Mouse (Mus musculus) neural tube, embryonic 11.5 days (tissue): ENCODE measurements around the gene Hmg20b. TPM values are rescaled to one million over a fixed set of nuclear protein-coding genes. Genes with fewer than 3 reads are reported as not detected.

Source experiments
- ATAC-seq: fragments of 200-750 bp; cut with Nextera tagmentation; 2 replicates; pipeline ENCODE4 v1.8.0; 2017; ENCODE audit warnings: moderate number of reproducible peaks, mild to moderate bottlenecking, moderate TSS enrichment, moderate library complexity; ENCODE audit not compliant: insufficient read depth, low FRiP score, low TSS enrichment
- DNase-seq: peaks from one replicate; pipeline ENCODE4 v3.0.0-alpha.2; 2015; ENCODE audit warnings: low spot score
- H3K27ac ChIP-seq: fragments of 300-500 bp; sonication (generic); 2 replicates; pipeline ENCODE4 v1.5.1; 2014; ENCODE audit warnings: low read depth, mild to moderate bottlenecking, low read length
- H3K27me3 ChIP-seq: fragments of 300-500 bp; sonication (generic); 2 replicates; pipeline ENCODE4 v1.6.1; 2014; ENCODE audit warnings: mild to moderate bottlenecking, low read length, mixed read lengths; ENCODE audit not compliant: control insufficient read depth, insufficient read depth
- H3K36me3 ChIP-seq: fragments of 300-500 bp; sonication (generic); 2 replicates; pipeline ENCODE4 v1.6.1; 2014; ENCODE audit warnings: mild to moderate bottlenecking, low read length, moderate library complexity, mixed read lengths; ENCODE audit not compliant: control insufficient read depth, insufficient read depth
- H3K4me1 ChIP-seq: fragments of 300-500 bp; sonication (generic); 2 replicates; pipeline ENCODE4 v1.6.1; 2014; ENCODE audit warnings: low read length, mixed read lengths; ENCODE audit not compliant: control insufficient read depth, insufficient read depth
- H3K4me2 ChIP-seq: fragments of 300-500 bp; sonication (generic); 2 replicates; pipeline ENCODE4 v1.6.1; 2014; ENCODE audit warnings: low read depth, mild to moderate bottlenecking, moderate library complexity
- H3K4me3 ChIP-seq: fragments of 300-500 bp; sonication (generic); 2 replicates; pipeline ENCODE4 v1.5.1; 2014; ENCODE audit warnings: low read depth, low read length
- H3K9ac ChIP-seq: fragments of 300-500 bp; sonication (generic); 2 replicates; pipeline ENCODE4 v1.6.1; 2014; ENCODE audit warnings: mild to moderate bottlenecking, low read length
- H3K9me3 ChIP-seq: fragments of 300-500 bp; sonication (generic); 2 replicates; pipeline ENCODE4 v1.6.1; 2016; ENCODE audit warnings: low read length; ENCODE audit not compliant: control insufficient read depth
- WGBS: fragments of 180-500 bp; shearing (Covaris S2); extraction: QIAGEN DNeasy Blood & Tissue Kit; methylation state at CpG from one replicate; pipeline ENCODE4 v1.1.7; 2014; 5-methylcytosine and 5-hydroxymethylcytosine counted together
- polyA plus RNA-seq: library from polyadenylated mRNA; unstranded; fragments of >200 nt; fragmentation: Nextera tagmentation; extraction: Ambion mirVana; gene quantifications from 2 replicates; pipeline ENCODE4 v1.2.1, GENCODE M21; 2014

Hmg20b gene
- polyA plus RNA-seq, 1 experiment from 2014 or later = 104 TPM

DNA sequence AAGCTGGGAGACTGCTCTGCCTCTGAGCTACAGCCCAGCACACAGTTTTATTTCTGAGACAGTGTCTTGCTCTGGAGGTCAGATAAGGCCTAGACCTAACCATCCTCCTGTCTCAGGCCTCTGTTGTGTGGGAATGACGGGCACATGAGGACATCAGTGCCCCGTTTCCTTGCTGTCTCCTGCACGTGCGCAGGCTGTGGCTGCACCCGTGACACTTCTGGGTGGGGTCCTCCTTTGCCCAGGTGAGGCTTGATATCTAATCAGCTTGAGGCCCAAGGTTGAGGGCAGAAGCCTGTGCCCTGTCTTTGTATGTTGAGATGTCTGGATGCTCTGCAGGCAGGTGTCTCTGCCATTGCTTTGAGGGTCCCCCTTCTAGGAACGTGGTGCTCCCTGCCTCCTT, 42.0 kb upstream of the Hmg20b start:
- peaks cover 12% of the 10 kb centered on the region for H3K4me1 ChIP-seq
- H3K9ac ChIP-seq = no peak overlapping the region
- H3K4me3 ChIP-seq = no peak overlapping the region
- DNase-seq (no peak), ATAC-seq (no peak)
- H3K27ac ChIP-seq = no peak overlapping the region
- no peaks in the 10 kb centered on the region for H3K27me3 ChIP-seq
- H3K36me3 ChIP-seq = peaks cover 8% of the 10 kb centered on the region; the same call in 1 of the 2 replicates
- 88% methylated on average over 6 of the region's 6 CpGs for WGBS
- no peaks in the 10 kb centered on the region for H3K9me3 ChIP-seq
- H3K4me2 ChIP-seq = no peak overlapping the region

DNA sequence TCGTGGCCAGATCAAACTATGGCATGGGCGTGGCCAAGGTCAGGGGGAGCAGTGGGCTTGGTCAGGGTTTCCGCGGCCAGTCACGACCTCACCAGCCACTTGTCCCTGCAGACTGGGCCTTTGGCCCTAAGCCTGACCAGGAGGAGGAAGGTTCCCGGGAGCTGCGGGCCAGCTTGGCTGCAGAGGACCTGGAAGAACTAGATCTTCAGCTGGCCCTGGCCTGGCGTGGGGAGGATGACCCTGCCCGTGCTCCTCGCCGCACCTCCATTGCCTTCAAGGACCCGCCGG, 40.3 kb upstream of the Hmg20b start:
- no peak for DNase-seq
- no peak overlapping the region for H3K27ac ChIP-seq
- H3K4me2 ChIP-seq = no peak overlapping the region
- no peak overlapping the region for H3K9ac ChIP-seq
- H3K36me3 ChIP-seq = peaks cover 18% of the 10 kb centered on the region
- peaks cover 11% of the 10 kb centered on the region; the same call in 1 of the 2 replicates for H3K4me1 ChIP-seq
- ATAC-seq = no peak
- WGBS = 92% methylated on average over 13 of the region's 13 CpGs
- H3K27me3 ChIP-seq = no peaks in the 10 kb centered on the region
- no peaks in the 10 kb centered on the region for H3K9me3 ChIP-seq
- H3K4me3 ChIP-seq = no peak overlapping the region

GRCm38 (mm10) chr10:81389801-81390677, 39.8 kb upstream of the Hmg20b start:
- peaks cover 18% of the 10 kb centered on the region for H3K36me3 ChIP-seq
- H3K4me1 ChIP-seq = peaks cover 16% of the 10 kb centered on the region

DNA sequence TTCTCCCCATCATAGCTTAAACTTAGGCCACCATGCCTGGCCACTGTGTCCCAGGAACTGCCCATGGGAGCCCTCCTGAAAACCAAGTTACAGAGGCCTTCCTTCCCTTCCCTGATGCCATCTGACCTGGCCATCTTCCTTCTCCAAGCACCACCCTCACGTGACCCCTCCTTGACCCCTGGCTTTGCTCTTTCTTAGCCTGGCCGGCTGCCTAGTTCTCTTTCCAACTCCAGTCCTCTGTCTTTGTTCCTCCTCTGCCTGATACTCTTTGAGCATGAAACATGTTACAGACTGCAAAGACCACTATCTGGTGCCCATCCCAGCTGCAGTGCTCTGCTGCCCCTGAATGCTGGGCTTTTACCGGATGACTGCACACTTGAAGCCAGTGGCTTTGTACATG, 39.1 kb upstream of the Hmg20b start:
- Histone ChIP-seq H3K27me3 (no peaks in the 10 kb centered on the region), H3K9me3 (no peaks in the 10 kb centered on the region), H3K27ac (no peak overlapping the region), H3K4me3 (no peak overlapping the region), H3K4me1 (peaks cover 19% of the 10 kb centered on the region), H3K4me2 (no peak overlapping the region), H3K9ac (peak overlapping the region; percentile 5; the same call in 1 of the 2 replicates), H3K36me3 (peaks cover 18% of the 10 kb centered on the region)
- ATAC-seq = 0 out of 2 replicates have a peak, but pooled peaks have one; percentile 11
- DNase-seq = no peak
- 64% methylated on average over 3 of the region's 3 CpGs for WGBS

More at GRCm38 (mm10) chr10:81389801-81390677, 39.8 kb upstream of the Hmg20b start:
- DNase-seq (peak; percentile 71), ATAC-seq (peak; percentile 38; the same call in 1 of the 2 replicates)
- Histone ChIP-seq H3K9me3 (no peaks in the 10 kb centered on the region), H3K9ac (peak overlapping the region; percentile 5; the same call in 1 of the 2 replicates), H3K27me3 (no peaks in the 10 kb centered on the region), H3K4me2 (no peak overlapping the region), H3K27ac (no peak overlapping the region), H3K4me3 (no peak overlapping the region)
- 63% methylated on average over 23 of the region's 23 CpGs for whole genome bisulfite sequencing

GRCm38 (mm10) chr10:81388505-81389055, 38.3 kb upstream of the Hmg20b start, which contains the start of gene Gm48552:
TSS of gene Gm48552 (plus strand) at chr10:81389005.
- no peaks in the 10 kb centered on the region for H3K9me3 ChIP-seq
- peaks cover 15% of the 10 kb centered on the region for H3K4me1 ChIP-seq
- H3K27me3 ChIP-seq = no peaks in the 10 kb centered on the region
- H3K27ac ChIP-seq = no peak within 1 kb of the TSS
- no peak for DNase-seq
- no peak within 1 kb of the TSS for H3K4me2 ChIP-seq
- H3K36me3 ChIP-seq = peaks cover 18% of the 10 kb centered on the region
- peak within 1 kb of the TSS; percentile 5; the same call in 1 of the 2 replicates for H3K9ac ChIP-seq
- no peak for ATAC-seq
- WGBS = 80% methylated on average over 5 of the region's 5 CpGs
- H3K4me3 ChIP-seq = no peak within 1 kb of the TSS

DNA sequence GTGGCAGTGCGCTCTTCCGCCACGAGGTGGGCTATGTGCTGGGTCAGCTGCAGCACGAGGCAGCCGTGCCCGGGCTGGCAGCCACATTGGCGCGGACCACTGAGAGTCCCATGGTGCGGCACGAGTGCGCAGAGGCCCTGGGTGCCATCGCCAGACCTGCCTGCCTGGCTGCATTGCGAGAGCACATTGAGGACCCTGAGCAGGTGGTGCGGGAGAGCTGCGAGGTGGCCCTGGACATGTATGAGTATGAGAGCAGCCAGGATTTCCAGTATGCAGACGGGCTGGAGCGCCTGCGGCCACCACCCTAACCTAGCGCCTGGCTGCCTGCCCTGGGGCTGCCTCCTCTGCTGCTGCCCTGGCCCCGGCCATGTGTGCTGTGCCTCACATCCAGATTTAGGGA, 37.4 kb upstream of the Hmg20b start:
- DNase-seq (no peak), ATAC-seq (no peak)
- 93% methylated on average over 20 of the region's 20 CpGs for WGBS
- H3K27me3 ChIP-seq = no peaks in the 10 kb centered on the region
- H3K27ac ChIP-seq = no peak overlapping the region
- H3K4me1 ChIP-seq = peaks cover 14% of the 10 kb centered on the region
- H3K9ac ChIP-seq = no peak overlapping the region
- no peak overlapping the region for H3K4me3 ChIP-seq
- no peaks in the 10 kb centered on the region for H3K9me3 ChIP-seq
- H3K36me3 ChIP-seq = peaks cover 18% of the 10 kb centered on the region
- no peak overlapping the region for H3K4me2 ChIP-seq

DNA sequence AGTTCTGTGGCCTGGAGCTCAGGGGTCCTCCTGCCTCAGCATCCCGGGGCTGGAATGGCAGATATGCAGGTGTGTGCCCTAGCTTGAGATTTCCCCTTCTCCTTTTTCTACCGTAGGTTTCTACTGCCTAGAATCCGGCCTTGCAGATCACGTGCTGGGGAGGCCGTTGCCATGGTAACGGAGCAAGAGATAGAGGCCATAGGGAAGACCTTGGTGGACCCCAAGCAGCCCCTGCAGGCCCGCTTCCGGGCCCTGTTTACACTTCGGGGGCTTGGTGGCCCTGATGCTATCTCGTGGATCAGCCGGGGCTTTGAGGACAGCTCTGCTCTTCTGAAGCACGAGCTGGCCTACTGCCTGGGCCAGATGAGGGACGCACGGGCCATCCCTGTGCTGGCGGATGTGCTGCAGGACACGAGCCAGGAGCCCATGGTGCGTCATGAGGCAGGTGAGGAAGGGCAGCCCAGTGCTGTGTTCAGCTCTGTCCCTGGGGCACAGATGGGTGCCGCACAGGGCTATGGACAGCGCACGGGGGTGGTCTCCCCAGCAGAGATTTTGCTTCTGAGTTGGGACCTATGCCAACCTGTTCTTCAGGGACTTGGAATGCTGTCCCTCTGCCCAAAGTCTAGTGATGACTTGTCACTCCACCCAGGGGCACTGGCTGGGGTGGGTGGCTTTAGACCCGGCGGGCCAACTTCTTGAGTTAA, 35.5 kb upstream of the Hmg20b start:
- DNase-seq (no peak), ATAC-seq (no peak)
- Histone ChIP-seq H3K4me3 (no peak overlapping the region), H3K27ac (no peak overlapping the region), H3K27me3 (no peaks in the 10 kb centered on the region), H3K9me3 (no peaks in the 10 kb centered on the region), H3K4me1 (peaks cover 14% of the 10 kb centered on the region), H3K9ac (no peak overlapping the region), H3K4me2 (no peak overlapping the region), H3K36me3 (peaks cover 18% of the 10 kb centered on the region)
- WGBS = 86% methylated on average over 22 of the region's 22 CpGs

GRCm38 (mm10) chr10:81384605-81384982, 34.3 kb upstream of the Hmg20b start:
- Histone ChIP-seq H3K4me2 (peak overlapping the region; percentile 90), H3K36me3 (peaks cover 18% of the 10 kb centered on the region), H3K4me3 (peak overlapping the region; percentile 88), H3K4me1 (peaks cover 14% of the 10 kb centered on the region), H3K27ac (peak overlapping the region; percentile 47), H3K9me3 (no peaks in the 10 kb centered on the region), H3K9ac (peak overlapping the region; percentile 78), H3K27me3 (no peaks in the 10 kb centered on the region)
- ATAC-seq (peak; percentile 25; the same call in 1 of the 2 replicates), DNase-seq (no peak)
- WGBS = under 1% methylated on average over 19 of the region's 19 CpGs
